Mouse (Mus musculus): ENCODE results near the gene Clec2g. TPM values are rescaled to one million over a fixed set of nuclear protein-coding genes. Genes with fewer than 3 reads are reported as not detected.
"Not testable (repeated sequence)": the region's sequence is repeated elsewhere in the genome, so short reads cannot be mapped to it uniquely, and the experiment has no call there.

Clec2g gene
- polyA plus RNA-seq, 1 experiment, result 0.70 TPM

- no peak for TF ChIP-seq POLR2A (IDR thresholded peaks at IDR 0.05; ENCODE audit: borderline replicate concordance, extremely low read depth, low read depth, low read length)
- TF ChIP-seq CTCF (IDR thresholded peaks at IDR 0.05; ENCODE audit: insufficient read depth, low read length), result no peak
- Histone ChIP-seq H3K4me1 (ENCODE audit: control insufficient read depth, insufficient read depth, low read length) (no peaks in the 10 kb centered on the region), H3K4me3 (replicated peaks; ENCODE audit: extremely low read depth, low read depth, low read length) (no peak overlapping the region)
- no peak for DNase-seq
- 40% methylated on average over 2 of the region's 2 CpGs for WGBS
These were observed 1.1 kb upstream of the Clec2g start for GRCm38 (mm10) chr6:128933050-128933449.

- WGBS, result 88% methylated on average over 5 of the region's 13 CpGs
- H3K4me3 ChIP-seq (replicated peaks; ENCODE audit: extremely low read depth, low read depth, low read length); H3K4me1 ChIP-seq (ENCODE audit: control insufficient read depth, insufficient read depth, low read length); DNase-seq: not testable (repeated sequence)
These were observed 1.9 kb downstream of the Clec2g start for GRCm38 (mm10) chr6:128935889-128936665.

GRCm38 (mm10) chr6:128941646-128942421 lies 7.7 kb downstream of the Clec2g start:
- H3K4me1 ChIP-seq (ENCODE audit: control insufficient read depth, insufficient read depth, low read length), result no peaks in the 10 kb centered on the region
- 79% methylated on average over 5 of the region's 5 CpGs for WGBS
- H3K4me3 ChIP-seq (replicated peaks; ENCODE audit: extremely low read depth, low read depth, low read length), result no peak overlapping the region
- no peak for DNase-seq
- TF ChIP-seq POLR2A (IDR thresholded peaks at IDR 0.05; ENCODE audit: borderline replicate concordance, extremely low read depth, low read depth, low read length) (no peak), CTCF (IDR thresholded peaks at IDR 0.05; ENCODE audit: insufficient read depth, low read length) (no peak)

- WGBS, result 81% methylated on average over 3 of the region's 3 CpGs
- no peaks in the 10 kb centered on the region for H3K4me1 ChIP-seq (ENCODE audit: control insufficient read depth, insufficient read depth, low read length)
- H3K4me3 ChIP-seq (replicated peaks; ENCODE audit: extremely low read depth, low read depth, low read length), result no peak overlapping the region
- no peak for DNase-seq
- no peak for TF ChIP-seq POLR2A (IDR thresholded peaks at IDR 0.05; ENCODE audit: borderline replicate concordance, extremely low read depth, low read depth, low read length)
- no peak for TF ChIP-seq CTCF (IDR thresholded peaks at IDR 0.05; ENCODE audit: insufficient read depth, low read length)
These were observed 11.4 kb downstream of the Clec2g start for GRCm38 (mm10) chr6:128945564-128945963.

- DNase-seq, result no peak
- no peaks in the 10 kb centered on the region for H3K4me1 ChIP-seq (ENCODE audit: control insufficient read depth, insufficient read depth, low read length)
- 100% methylated on average over 1 of the region's 1 CpGs for WGBS
- TF ChIP-seq CTCF (IDR thresholded peaks at IDR 0.05; ENCODE audit: insufficient read depth, low read length) (no peak), POLR2A (IDR thresholded peaks at IDR 0.05; ENCODE audit: borderline replicate concordance, extremely low read depth, low read depth, low read length) (no peak)
- H3K4me3 ChIP-seq (replicated peaks; ENCODE audit: extremely low read depth, low read depth, low read length), result no peak overlapping the region
These were observed 26.9 kb downstream of the Clec2g start for GRCm38 (mm10) chr6:128961110-128961509.

- not testable (repeated sequence) for H3K4me3 ChIP-seq (replicated peaks; ENCODE audit: extremely low read depth, low read depth, low read length); H3K4me1 ChIP-seq (ENCODE audit: control insufficient read depth, insufficient read depth, low read length); DNase-seq
- WGBS, result 58% methylated on average over 2 of the region's 2 CpGs
These were observed 27.9 kb downstream of the Clec2g start for GRCm38 (mm10) chr6:128962108-128962507.

GRCm38 (mm10) chr6:128964519-128964918 lies 30.3 kb downstream of the Clec2g start:
- Histone ChIP-seq H3K4me1 (ENCODE audit: control insufficient read depth, insufficient read depth, low read length) (no peaks in the 10 kb centered on the region), H3K4me3 (replicated peaks; ENCODE audit: extremely low read depth, low read depth, low read length) (no peak overlapping the region)
- DNase-seq, result no peak
- TF ChIP-seq CTCF (IDR thresholded peaks at IDR 0.05; ENCODE audit: insufficient read depth, low read length), result no peak
- TF ChIP-seq POLR2A (IDR thresholded peaks at IDR 0.05; ENCODE audit: borderline replicate concordance, extremely low read depth, low read depth, low read length), result no peak

- H3K4me3 ChIP-seq (replicated peaks; ENCODE audit: extremely low read depth, low read depth, low read length), result no peak overlapping the region
- H3K4me1 ChIP-seq (ENCODE audit: control insufficient read depth, insufficient read depth, low read length), result no peaks in the 10 kb centered on the region
- DNase-seq, result no peak
- TF ChIP-seq POLR2A (IDR thresholded peaks at IDR 0.05; ENCODE audit: borderline replicate concordance, extremely low read depth, low read depth, low read length) (no peak), CTCF (IDR thresholded peaks at IDR 0.05; ENCODE audit: insufficient read depth, low read length) (no peak)
These were observed 34.3 kb downstream of the Clec2g start for GRCm38 (mm10) chr6:128968463-128968862.

GRCm38 (mm10) chr6:128969741-128970140 lies 35.6 kb downstream of the Clec2g start:
- DNase-seq, result no peak
- no peaks in the 10 kb centered on the region for H3K4me1 ChIP-seq (ENCODE audit: control insufficient read depth, insufficient read depth, low read length)
- no peak overlapping the region for H3K4me3 ChIP-seq (replicated peaks; ENCODE audit: extremely low read depth, low read depth, low read length)
- TF ChIP-seq CTCF (IDR thresholded peaks at IDR 0.05; ENCODE audit: insufficient read depth, low read length), result no peak
- no peak for TF ChIP-seq POLR2A (IDR thresholded peaks at IDR 0.05; ENCODE audit: borderline replicate concordance, extremely low read depth, low read depth, low read length)
- 70% methylated on average over 1 of the region's 1 CpGs for WGBS

GRCm38 (mm10) chr6:128970508-128971393 lies 36.6 kb downstream of the Clec2g start:
- 94% methylated on average over 20 of the region's 20 CpGs for WGBS
- H3K4me1 ChIP-seq (ENCODE audit: control insufficient read depth, insufficient read depth, low read length); H3K4me3 ChIP-seq (replicated peaks; ENCODE audit: extremely low read depth, low read depth, low read length); DNase-seq: not testable (repeated sequence)
